Mouse (Mus musculus) mouse trophoblast stem cell (cell line): ENCODE data around the gene Coq5.

Experiments used
- in situ Hi-C, 2 experiments: fragments of 300-500 bp; cut with MseI, MboI; formaldehyde crosslinking; loops; 2 replicates in 1 of 2; 3 replicates in 1 of 2; pipeline ENCODE4 v1.15.1; 2025

Coq5 gene

GRCm38 (mm10) chr5:115279226-115280049 is at the start of gene Coq5:
Gene Coq5, plus strand, starts transcription at chr5:115279666.
- in situ Hi-C loops, result no loop called here

GRCm38 (mm10) chr5:115230830-115231551 is 48.5 kb upstream of the Coq5 start:
- in situ Hi-C loops, result no loop called here

- in situ Hi-C loops, result no loop called here
These were observed 47.8 kb upstream of the Coq5 start for GRCm38 (mm10) chr5:115231552-115232120.

GRCm38 (mm10) chr5:115232516-115232915 is 47.0 kb upstream of the Coq5 start:
- in situ Hi-C loops, result no loop called here

GRCm38 (mm10) chr5:115233031-115233780 is 46.3 kb upstream of the Coq5 start:
- in situ Hi-C loops, result no loop called here

- in situ Hi-C loops, result no loop called here
These were observed 44.9 kb upstream of the Coq5 start for GRCm38 (mm10) chr5:115234519-115234918.

GRCm38 (mm10) chr5:115235323-115235771 is 44.1 kb upstream of the Coq5 start:
- in situ Hi-C loops, result no loop called here

GRCm38 (mm10) chr5:115235786-115236263 is 43.6 kb upstream of the Coq5 start, which contains the start of gene Pop5:
Gene Pop5, plus strand, starts transcription at chr5:115235836.
- in situ Hi-C loops, result no loop called here

GRCm38 (mm10) chr5:115237803-115238728 is 41.4 kb upstream of the Coq5 start:
- in situ Hi-C loops, result no loop called here

- in situ Hi-C loops, result no loop called here
These were observed 40.7 kb upstream of the Coq5 start for GRCm38 (mm10) chr5:115238729-115239195.

GRCm38 (mm10) chr5:115240191-115240590 is 39.3 kb upstream of the Coq5 start:
- in situ Hi-C loops, result no loop called here

- in situ Hi-C loops, result no loop called here
These were observed 24.0 kb upstream of the Coq5 start for GRCm38 (mm10) chr5:115255472-115255871.

GRCm38 (mm10) chr5:115256909-115257546 is 22.4 kb upstream of the Coq5 start:
- in situ Hi-C loops, result no loop called here

GRCm38 (mm10) chr5:115260356-115260755 is 19.1 kb upstream of the Coq5 start:
- in situ Hi-C loops, result no loop called here

- in situ Hi-C loops, result no loop called here
These were observed 18.3 kb upstream of the Coq5 start for GRCm38 (mm10) chr5:115261141-115261540.

- in situ Hi-C loops, result no loop called here
These were observed 17.6 kb upstream of the Coq5 start for GRCm38 (mm10) chr5:115261880-115262279.

GRCm38 (mm10) chr5:115262502-115263291 is 16.8 kb upstream of the Coq5 start:
- in situ Hi-C loops, result no loop called here

- in situ Hi-C loops, result no loop called here
These were observed 13.1 kb upstream of the Coq5 start for GRCm38 (mm10) chr5:115266340-115266739.
